Mouse (Mus musculus): Measurements from ENCODE around the gene 2210418O10Rik.
"Not testable (repeated sequence)": the region's sequence is repeated elsewhere in the genome, so short reads cannot be mapped to it uniquely, and the experiment has no call there.

The 2210418O10Rik gene

GRCm38 (mm10) chr2:176226269-176226668 lies at the start of gene 2210418O10Rik:
TSS of gene 2210418O10Rik (plus strand) at chr2:176226569.
- not testable (repeated sequence) for DNase-seq

- DNase-seq, result not testable (repeated sequence)
These were observed 22.1 kb downstream of the 2210418O10Rik start for GRCm38 (mm10) chr2:176248519-176248918.
